Mouse (Mus musculus) embryonic facial prominence, embryonic 11.5 days (tissue): ENCODE data around the gene Efna3. TPM values are rescaled to one million over a fixed set of nuclear protein-coding genes. Genes with fewer than 3 reads are reported as not detected.
A peak's percentile ranks its signal among the peaks of the same experiment; 100 is the strongest.

Experiments
- ATAC-seq: fragments of 200-750 bp; cut with Nextera tagmentation; replicated peaks from 2 replicates; pipeline ENCODE4 v1.8.0; 2017; ENCODE audit warnings: low read depth; ENCODE audit not compliant: insufficient number of reproducible peaks, low FRiP score, low TSS enrichment
- DNase-seq: peaks from one replicate; pipeline ENCODE4 v3.0.0-alpha.2; 2015; ENCODE audit warnings: low spot score
- H3K27ac ChIP-seq: fragments of 300-500 bp; sonication (generic); replicated peaks from 2 replicates; pipeline ENCODE4 v1.5.1; 2014; ENCODE audit warnings: mild to moderate bottlenecking, low read depth, low read length, control low read depth
- H3K27me3 ChIP-seq: fragments of 300-500 bp; sonication (generic); 2 replicates; pipeline ENCODE4 v1.6.1; 2014; ENCODE audit warnings: mild to moderate bottlenecking, low read length, moderate library complexity, mixed read lengths; ENCODE audit not compliant: control insufficient read depth, insufficient read depth
- H3K36me3 ChIP-seq: fragments of 300-500 bp; sonication (generic); replicated peaks from 2 replicates; pipeline ENCODE4 v1.6.1; 2014; ENCODE audit warnings: low read depth, mild to moderate bottlenecking, low read length, moderate library complexity, mixed read lengths; ENCODE audit not compliant: control insufficient read depth, insufficient read depth
- H3K4me1 ChIP-seq: fragments of 300-500 bp; sonication (generic); 2 replicates; pipeline ENCODE4 v1.6.1; 2014; ENCODE audit warnings: low read length, mixed read lengths; ENCODE audit not compliant: control insufficient read depth, insufficient read depth
- H3K4me2 ChIP-seq: fragments of 300-500 bp; sonication (generic); 2 replicates; pipeline ENCODE4 v1.6.1; 2014; ENCODE audit warnings: low read depth, mild to moderate bottlenecking, control low read depth, low read length, moderate library complexity
- H3K4me3 ChIP-seq: fragments of 300-500 bp; sonication (generic); 2 replicates; pipeline ENCODE4 v1.5.1; 2014; ENCODE audit warnings: low read depth, low read length, control low read depth
- H3K9ac ChIP-seq: fragments of 300-500 bp; sonication (generic); replicated peaks from 2 replicates; pipeline ENCODE4 v1.6.1; 2014; ENCODE audit warnings: mild to moderate bottlenecking, control low read depth, low read length
- H3K9me3 ChIP-seq: fragments of 300-500 bp; sonication (generic); replicated peaks from 2 replicates; pipeline ENCODE4 v1.6.1; 2016; ENCODE audit warnings: mild to moderate bottlenecking, low read length, inconsistent platforms, mixed read lengths; ENCODE audit not compliant: control insufficient read depth
- WGBS: fragments of 180-500 bp; shearing (Covaris S2); extraction: QIAGEN DNeasy Blood & Tissue Kit; methylation state at CpG from one replicate; pipeline ENCODE4 v1.1.7; 2014; 5-methylcytosine and 5-hydroxymethylcytosine counted together
- polyA plus RNA-seq: library from polyadenylated mRNA; unstranded; fragments of >200 nt; fragmentation: Nextera tagmentation; extraction: Ambion mirVana; gene quantifications from 2 replicates; pipeline ENCODE4 v1.2.1, GENCODE M21; 2014

Gene Efna3
- polyA plus RNA-seq, 1 experiment from 2014 or later: 6.6 TPM

GRCm38 (mm10) chr3:89266439-89266893 is 56.3 kb downstream of the Efna3 start:
- no peaks in the 10 kb centered on the region for H3K9me3 ChIP-seq
- peak overlapping the region; percentile 79 for H3K4me2 ChIP-seq
- peak overlapping the region; percentile 55 for H3K4me3 ChIP-seq
- ATAC-seq (peak; percentile 87), DNase-seq (peak; percentile 94)
- H3K27ac ChIP-seq: no peak overlapping the region
- H3K27me3 ChIP-seq: no peaks in the 10 kb centered on the region
- peak overlapping the region; percentile 73 for H3K9ac ChIP-seq
- under 1% methylated on average over 20 of the region's 20 CpGs for WGBS
- H3K36me3 ChIP-seq: no peaks in the 10 kb centered on the region
- peaks cover 5% of the 10 kb centered on the region for H3K4me1 ChIP-seq

Other genes starting within 250 kb of the Efna3 start
- 14.4 and 18.0 TPM in 2 replicates for gene Rusc1, start 229.7 kb downstream of the Efna3 start, polyA plus RNA-seq
- gene Gm43738, start 221.9 kb downstream of the Efna3 start, polyA plus RNA-seq: not detected in 2 replicates
- 299 and 334 TPM in 2 replicates for gene Fdps, start 221.0 kb downstream of the Efna3 start, polyA plus RNA-seq
- gene Pklr, start 186.8 kb downstream of the Efna3 start, polyA plus RNA-seq: 1.5 and 2.0 TPM in 2 replicates
- 1.2 and 2.4 TPM in 2 replicates for gene Hcn3, start 162.8 kb downstream of the Efna3 start, polyA plus RNA-seq
- gene Clk2, start 158.2 kb downstream of the Efna3 start, polyA plus RNA-seq: 28.2 and 28.5 TPM in 2 replicates
- 80.5 and 91.1 TPM in 2 replicates for gene Scamp3, start 145.5 kb downstream of the Efna3 start, polyA plus RNA-seq
- 15.3 and 19.4 TPM in 2 replicates for gene Fam189b, start 139.8 kb downstream of the Efna3 start, polyA plus RNA-seq
- 34.6 TPM in 2 replicates for gene Gba, start 120.0 kb downstream of the Efna3 start, polyA plus RNA-seq
- 24.4 and 26.0 TPM in 2 replicates for gene Thbs3, start 107.8 kb downstream of the Efna3 start, polyA plus RNA-seq
- gene Mtx1, start 95.9 kb downstream of the Efna3 start, polyA plus RNA-seq: 208 and 225 TPM in 2 replicates
- gene Muc1, start 93.9 kb downstream of the Efna3 start, polyA plus RNA-seq: 0.90 and 1.3 TPM in 2 replicates
- 287 and 288 TPM in 2 replicates for gene Krtcap2, start 77.0 kb downstream of the Efna3 start, polyA plus RNA-seq
- 3.0 and 4.5 TPM in 2 replicates for gene Trim46, start 76.7 kb downstream of the Efna3 start, polyA plus RNA-seq
- 82.4 and 87.9 TPM in 2 replicates for gene Dpm3, start 63.6 kb downstream of the Efna3 start, polyA plus RNA-seq
- gene Slc50a1, start 52.4 kb downstream of the Efna3 start, polyA plus RNA-seq: 39.8 and 45.7 TPM in 2 replicates
- gene Efna1, start 41.8 kb downstream of the Efna3 start, polyA plus RNA-seq: 26.9 and 30.2 TPM in 2 replicates
- 39.1 and 39.5 TPM in 2 replicates for gene Efna4, start 15.1 kb upstream of the Efna3 start, polyA plus RNA-seq
- gene Adam15, start 27.0 kb upstream of the Efna3 start, polyA plus RNA-seq: 17.8 and 17.9 TPM in 2 replicates
- gene Dcst2, start 39.0 kb upstream of the Efna3 start, polyA plus RNA-seq: 0.32 TPM in 1 of 2 replicates, not detected in the other
- gene Dcst1, start 42.3 kb upstream of the Efna3 start, polyA plus RNA-seq: 0.21 TPM in 1 of 2 replicates, not detected in the other
- 0.49 and 1.1 TPM in 2 replicates for gene Zbtb7b, start 71.8 kb upstream of the Efna3 start, polyA plus RNA-seq
- gene Lenep, start 79.8 kb upstream of the Efna3 start, polyA plus RNA-seq: 0.80 TPM in 1 of 2 replicates, not detected in the other
- gene Flad1, start 88.9 kb upstream of the Efna3 start, polyA plus RNA-seq: 23.8 and 24.4 TPM in 2 replicates
- 648 and 668 TPM in 2 replicates for gene Cks1b, start 95.4 kb upstream of the Efna3 start, polyA plus RNA-seq
- gene Shc1, start 95.5 kb upstream of the Efna3 start, polyA plus RNA-seq: 43.6 and 53.0 TPM in 2 replicates
- 55.8 and 56.5 TPM in 2 replicates for gene Pygo2, start 107.2 kb upstream of the Efna3 start, polyA plus RNA-seq
- 9.1 and 10.8 TPM in 2 replicates for gene Pbxip1, start 113.7 kb upstream of the Efna3 start, polyA plus RNA-seq
- gene Pmvk, start 131.6 kb upstream of the Efna3 start, polyA plus RNA-seq: 57.3 and 58.9 TPM in 2 replicates
- gene Kcnn3, start 197.2 kb upstream of the Efna3 start, polyA plus RNA-seq: 0.91 and 1.1 TPM in 2 replicates